Mouse (Mus musculus): ENCODE data around the gene Syde2. TPM values are rescaled to one million over a fixed set of nuclear protein-coding genes. Genes with fewer than 3 reads are reported as not detected.
"Not testable (repeated sequence)": the region's sequence is repeated elsewhere in the genome, so short reads cannot be mapped to it uniquely, and the experiment has no call there.

Gene Syde2
- polyA plus RNA-seq, 1 experiment from 2014 or later = not detected

- 83% methylated on average over 1 of the region's 2 CpGs for WGBS (ENCODE audit: missing documents)
- Histone ChIP-seq H3K36me3 (ENCODE audit: inconsistent target) (no peaks in the 10 kb centered on the region), H3K4me3 (ENCODE audit: inconsistent target) (no peak overlapping the region), H3K79me2 (ENCODE audit: inconsistent target) (no peaks in the 10 kb centered on the region), H3K27ac (no peak overlapping the region)
Observed at GRCm38 (mm10) chr3:145953411-145953810, 34.3 kb upstream of the Syde2 start.

GRCm38 (mm10) chr3:145959824-145960223, 27.8 kb upstream of the Syde2 start:
- Histone ChIP-seq H3K27ac (no peak overlapping the region), H3K4me3 (ENCODE audit: inconsistent target) (no peak overlapping the region), H3K36me3 (ENCODE audit: inconsistent target) (no peaks in the 10 kb centered on the region), H3K79me2 (ENCODE audit: inconsistent target) (no peaks in the 10 kb centered on the region)
- 100% methylated on average over 1 of the region's 1 CpGs for WGBS (ENCODE audit: missing documents)

- WGBS (ENCODE audit: missing documents) = 84% methylated on average over 9 of the region's 9 CpGs
- Histone ChIP-seq H3K27ac (no peak overlapping the region), H3K36me3 (ENCODE audit: inconsistent target) (no peaks in the 10 kb centered on the region), H3K79me2 (ENCODE audit: inconsistent target) (no peaks in the 10 kb centered on the region), H3K4me3 (ENCODE audit: inconsistent target) (no peak overlapping the region)
Observed at GRCm38 (mm10) chr3:145962411-145962810, 25.3 kb upstream of the Syde2 start.

DNA sequence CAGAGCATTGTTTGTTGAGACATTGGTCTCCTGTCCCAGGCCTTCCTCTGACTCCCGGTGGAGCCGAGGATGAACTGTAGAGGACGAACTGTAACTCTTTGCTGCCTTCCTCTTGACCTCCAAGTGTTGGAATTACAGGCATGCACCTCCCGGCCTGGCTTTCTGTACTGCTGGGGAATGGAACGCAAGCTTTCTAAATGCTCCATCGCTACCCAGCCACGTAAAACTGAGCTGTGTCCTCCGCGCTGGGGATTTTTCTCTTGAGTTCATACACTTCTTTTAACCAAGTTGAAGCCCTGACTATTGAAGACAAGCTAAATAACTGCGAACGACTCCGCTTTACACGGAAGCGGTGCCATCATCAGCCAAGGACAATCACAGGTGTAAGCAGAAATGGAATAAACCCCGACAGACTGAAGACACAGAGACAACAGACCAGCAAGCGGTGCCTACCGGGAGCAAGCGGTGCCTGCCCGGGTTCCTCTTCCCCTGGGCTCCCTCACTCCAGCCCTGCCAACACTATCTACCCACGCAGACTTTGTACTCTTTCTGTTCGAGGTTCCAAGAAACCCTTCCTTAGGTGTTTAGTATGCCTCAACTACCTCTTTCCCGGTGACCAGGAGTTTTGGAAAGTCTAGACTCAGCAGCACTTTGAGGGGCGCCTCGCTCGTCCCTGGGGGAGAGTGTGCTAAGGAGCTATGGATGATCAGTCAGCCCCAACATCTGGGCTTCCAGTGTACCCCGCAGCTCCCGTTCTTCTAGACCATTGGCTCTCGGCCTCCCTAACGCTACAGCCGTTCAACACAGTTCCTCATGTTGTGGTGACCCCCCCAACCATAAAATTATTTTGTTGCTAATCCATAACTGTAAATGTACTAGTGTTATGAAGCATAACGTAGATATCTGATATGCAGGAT, 24.3 kb upstream of the Syde2 start:
- WGBS (ENCODE audit: missing documents) = 39% methylated on average over 30 of the region's 31 CpGs

DNA sequence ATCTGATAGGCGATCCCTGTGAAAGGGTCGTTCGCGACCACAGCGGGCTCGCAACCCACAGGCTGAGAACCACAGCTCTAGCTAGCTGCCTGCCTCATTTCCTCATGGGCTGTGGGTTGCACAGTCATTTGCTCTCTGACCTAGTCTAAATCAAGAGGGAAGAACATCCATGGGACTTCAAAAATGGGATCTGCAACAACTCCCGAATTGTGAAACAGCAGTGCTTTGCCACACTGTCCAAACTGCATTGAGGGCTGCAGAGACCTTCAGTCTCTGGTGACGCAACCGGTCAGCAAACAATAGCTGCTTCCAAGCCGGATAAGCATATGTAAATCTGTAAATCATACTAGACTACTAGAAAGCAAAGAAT, 23.7 kb upstream of the Syde2 start:
- 8% methylated on average over 10 of the region's 10 CpGs for WGBS (ENCODE audit: missing documents)
- Histone ChIP-seq H3K36me3 (ENCODE audit: inconsistent target) (no peaks in the 10 kb centered on the region), H3K27ac (0 out of 2 replicates have a peak overlapping the region, but pooled peaks have one; percentile 1), H3K79me2 (ENCODE audit: inconsistent target) (no peaks in the 10 kb centered on the region), H3K4me3 (ENCODE audit: inconsistent target) (no peak overlapping the region)

More for the DNA sequence above, 24.3 kb upstream of the Syde2 start:
- no peaks in the 10 kb centered on the region for H3K79me2 ChIP-seq (ENCODE audit: inconsistent target)
- no peak overlapping the region for H3K4me3 ChIP-seq (ENCODE audit: inconsistent target)
- 0 out of 2 replicates have a peak overlapping the region, but pooled peaks have one; percentile 1 for H3K27ac ChIP-seq
- no peaks in the 10 kb centered on the region for H3K36me3 ChIP-seq (ENCODE audit: inconsistent target)

DNA sequence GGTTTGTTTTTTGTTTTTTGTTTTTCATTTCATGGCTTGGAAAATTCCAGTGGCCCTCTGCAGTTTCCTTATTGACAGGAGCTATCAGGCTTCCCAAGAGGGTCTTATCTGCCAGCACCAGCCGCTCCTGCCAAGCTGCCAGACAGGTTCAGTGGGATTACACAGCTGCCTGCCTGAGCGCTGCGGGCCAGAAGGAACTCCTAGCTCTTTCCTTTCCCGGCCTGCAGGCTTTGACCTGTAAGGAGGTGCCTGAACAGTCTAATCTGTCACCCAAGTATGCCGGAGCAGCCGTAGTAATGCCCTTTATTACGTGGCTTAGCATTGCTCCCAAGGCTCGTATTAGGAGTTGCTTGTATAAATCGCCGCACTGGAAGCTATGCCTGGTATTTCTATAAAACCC, 23.2 kb upstream of the Syde2 start:
- Histone ChIP-seq H3K79me2 (ENCODE audit: inconsistent target) (no peaks in the 10 kb centered on the region), H3K27ac (0 out of 2 replicates have a peak overlapping the region, but pooled peaks have one; percentile 1), H3K36me3 (ENCODE audit: inconsistent target) (no peaks in the 10 kb centered on the region), H3K4me3 (ENCODE audit: inconsistent target) (no peak overlapping the region)
- WGBS (ENCODE audit: missing documents) = 76% methylated on average over 10 of the region's 10 CpGs

DNA sequence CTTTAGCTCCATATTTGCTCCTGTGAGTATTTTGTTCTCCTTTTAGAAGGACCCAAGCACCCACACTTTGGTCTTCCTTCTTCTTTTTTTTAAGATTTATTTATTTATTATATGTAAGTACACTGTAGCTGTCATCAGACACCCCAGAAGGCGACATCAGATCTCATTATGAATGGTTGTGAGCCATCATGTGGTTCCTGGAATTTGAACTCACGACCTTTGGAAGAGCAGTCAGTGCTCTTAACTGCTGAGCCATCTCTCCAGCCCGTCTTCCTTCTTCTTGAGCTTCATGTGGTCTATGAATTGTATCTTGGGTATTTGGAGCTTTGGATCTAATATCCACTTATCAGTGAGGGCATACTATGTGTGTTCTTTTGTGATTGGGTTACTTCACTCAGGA, 22.1 kb upstream of the Syde2 start:
- not testable (repeated sequence) for H3K27ac ChIP-seq; H3K79me2 ChIP-seq (ENCODE audit: inconsistent target); H3K36me3 ChIP-seq (ENCODE audit: inconsistent target); H3K4me3 ChIP-seq (ENCODE audit: inconsistent target)
- WGBS (ENCODE audit: missing documents) = 94% methylated on average over 3 of the region's 3 CpGs

GRCm38 (mm10) chr3:145966806-145967205, 20.9 kb upstream of the Syde2 start:
- no peaks in the 10 kb centered on the region for H3K79me2 ChIP-seq (ENCODE audit: inconsistent target)
- 96% methylated on average over 5 of the region's 5 CpGs for WGBS (ENCODE audit: missing documents)
- no peak overlapping the region for H3K4me3 ChIP-seq (ENCODE audit: inconsistent target)

GRCm38 (mm10) chr3:145969031-145969501, 18.6 kb upstream of the Syde2 start:
- H3K79me2 ChIP-seq (ENCODE audit: inconsistent target) = no peaks in the 10 kb centered on the region
- H3K4me3 ChIP-seq (ENCODE audit: inconsistent target) = no peak overlapping the region
- no peak overlapping the region for H3K27ac ChIP-seq
- no peaks in the 10 kb centered on the region for H3K36me3 ChIP-seq (ENCODE audit: inconsistent target)
- WGBS (ENCODE audit: missing documents) = 26% methylated on average over 14 of the region's 14 CpGs

More at GRCm38 (mm10) chr3:145966806-145967205, 20.9 kb upstream of the Syde2 start:
- no peak overlapping the region for H3K27ac ChIP-seq
- no peaks in the 10 kb centered on the region for H3K36me3 ChIP-seq (ENCODE audit: inconsistent target)

DNA sequence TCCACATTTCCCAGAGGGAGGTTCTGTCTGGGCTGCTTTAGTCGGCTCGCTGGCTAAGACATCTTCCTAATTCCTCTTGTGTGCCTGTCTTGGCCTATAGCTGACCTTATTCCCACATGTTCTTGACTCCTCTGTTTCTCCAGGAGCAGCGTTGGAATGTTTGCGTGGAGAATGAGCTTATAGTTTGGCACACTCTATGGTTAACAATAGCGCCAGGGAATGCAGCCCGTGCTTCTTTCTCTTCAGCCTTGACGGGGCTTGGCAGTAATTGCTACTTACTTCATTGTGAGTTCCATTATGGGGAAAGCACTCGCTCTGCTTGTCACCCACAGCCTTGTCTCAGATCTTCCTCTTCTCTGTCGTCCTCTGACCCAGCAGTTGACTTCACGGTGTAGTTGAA, 16.2 kb upstream of the Syde2 start:
- H3K79me2 ChIP-seq (ENCODE audit: inconsistent target) = no peaks in the 10 kb centered on the region
- no peaks in the 10 kb centered on the region for H3K36me3 ChIP-seq (ENCODE audit: inconsistent target)
- H3K4me3 ChIP-seq (ENCODE audit: inconsistent target) = no peak overlapping the region
- no peak overlapping the region for H3K27ac ChIP-seq
- WGBS (ENCODE audit: missing documents) = 89% methylated on average over 10 of the region's 10 CpGs

DNA sequence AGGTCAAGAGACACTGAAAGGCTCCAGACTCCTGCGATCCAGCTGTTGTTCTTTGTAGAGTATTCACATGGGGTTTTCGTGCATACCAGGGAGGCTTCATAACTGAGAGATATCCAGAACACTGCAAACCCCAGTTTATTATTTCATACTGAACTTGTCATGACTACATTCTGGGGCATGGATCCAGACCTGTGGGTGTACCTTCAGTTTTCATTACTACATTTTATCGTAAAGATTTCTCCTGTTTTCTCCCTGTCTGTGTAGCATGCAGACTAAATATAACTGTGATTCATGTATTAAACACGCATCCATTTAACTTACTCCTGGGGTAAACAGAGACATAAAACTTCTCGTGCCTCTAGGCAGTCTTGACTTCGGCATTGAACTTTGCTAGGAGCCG, 12.7 kb upstream of the Syde2 start:
- Histone ChIP-seq H3K36me3 (ENCODE audit: inconsistent target) (no peaks in the 10 kb centered on the region), H3K79me2 (ENCODE audit: inconsistent target) (no peaks in the 10 kb centered on the region), H3K27ac (no peak overlapping the region), H3K4me3 (ENCODE audit: inconsistent target) (no peak overlapping the region)
- WGBS (ENCODE audit: missing documents) = 93% methylated on average over 7 of the region's 7 CpGs

DNA sequence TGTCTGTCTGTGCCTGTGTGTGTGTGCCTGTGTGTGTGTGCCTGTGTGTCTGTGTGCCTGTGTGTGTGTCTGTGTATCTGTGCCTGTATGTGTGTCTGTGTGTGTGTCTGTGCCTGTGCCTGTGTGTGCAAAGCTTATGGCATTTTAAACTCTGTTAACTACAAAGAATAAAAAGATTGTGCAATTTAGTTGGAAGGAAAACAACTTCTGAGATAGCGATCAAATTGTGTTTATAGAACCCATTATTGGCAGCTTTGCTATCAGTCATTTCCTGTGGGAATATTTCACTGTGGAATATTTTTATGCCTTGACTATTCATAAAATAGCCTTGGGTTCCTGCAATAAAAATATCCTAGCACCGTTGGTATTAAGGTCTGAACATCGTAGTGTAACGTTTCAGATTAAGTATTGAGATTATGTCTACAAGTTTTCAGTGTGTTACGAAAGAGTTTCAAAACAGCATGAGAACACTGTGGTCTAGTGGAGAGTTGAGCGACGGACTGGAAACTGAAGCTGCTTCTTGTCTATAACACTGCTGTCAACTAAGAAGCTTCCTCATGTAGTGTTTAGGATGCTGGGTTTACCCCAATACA, 2.2 kb upstream of the Syde2 start:
- Histone ChIP-seq H3K27ac (no peak overlapping the region), H3K79me2 (ENCODE audit: inconsistent target) (no peaks in the 10 kb centered on the region), H3K36me3 (ENCODE audit: inconsistent target) (no peaks in the 10 kb centered on the region), H3K4me3 (ENCODE audit: inconsistent target) (no peak overlapping the region)
- WGBS (ENCODE audit: missing documents) = 31% methylated on average over 7 of the region's 7 CpGs

DNA sequence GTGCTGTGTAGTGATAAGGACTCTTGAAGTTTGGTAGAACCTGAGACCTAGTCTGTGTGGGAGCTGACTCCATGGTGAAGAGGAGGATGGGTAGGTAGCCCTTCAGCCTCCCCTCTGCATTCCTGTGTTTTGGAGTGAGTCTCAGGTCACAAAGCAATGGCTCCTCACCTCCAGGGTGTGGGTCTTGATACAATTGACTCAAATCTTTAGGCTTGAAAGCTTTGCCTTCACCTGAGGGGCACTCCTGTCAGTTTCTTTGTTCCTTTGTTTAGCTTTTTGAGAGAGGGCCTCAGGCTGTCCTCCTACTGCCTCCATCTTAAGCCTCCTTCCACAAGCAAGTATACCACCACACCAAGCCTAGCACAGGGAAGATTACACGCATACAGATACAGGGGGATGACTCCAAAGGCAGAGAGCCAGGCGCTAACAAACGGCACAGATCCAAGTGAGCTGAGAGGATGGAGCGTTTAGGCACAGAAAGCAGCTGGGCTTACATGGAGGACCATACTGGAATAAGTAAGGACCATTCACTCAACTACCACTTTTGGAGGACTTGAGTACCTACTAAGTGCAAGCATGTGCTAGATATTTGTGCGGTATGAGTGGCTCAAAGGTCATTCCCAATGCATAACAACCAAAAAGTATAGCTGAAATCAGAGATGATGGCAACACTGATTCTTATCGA, 1.2 kb upstream of the Syde2 start:
- Histone ChIP-seq H3K27ac (no peak overlapping the region), H3K36me3 (ENCODE audit: inconsistent target) (no peaks in the 10 kb centered on the region), H3K79me2 (ENCODE audit: inconsistent target) (no peaks in the 10 kb centered on the region), H3K4me3 (ENCODE audit: inconsistent target) (no peak overlapping the region)
- 90% methylated on average over 6 of the region's 6 CpGs for WGBS (ENCODE audit: missing documents)

DNA sequence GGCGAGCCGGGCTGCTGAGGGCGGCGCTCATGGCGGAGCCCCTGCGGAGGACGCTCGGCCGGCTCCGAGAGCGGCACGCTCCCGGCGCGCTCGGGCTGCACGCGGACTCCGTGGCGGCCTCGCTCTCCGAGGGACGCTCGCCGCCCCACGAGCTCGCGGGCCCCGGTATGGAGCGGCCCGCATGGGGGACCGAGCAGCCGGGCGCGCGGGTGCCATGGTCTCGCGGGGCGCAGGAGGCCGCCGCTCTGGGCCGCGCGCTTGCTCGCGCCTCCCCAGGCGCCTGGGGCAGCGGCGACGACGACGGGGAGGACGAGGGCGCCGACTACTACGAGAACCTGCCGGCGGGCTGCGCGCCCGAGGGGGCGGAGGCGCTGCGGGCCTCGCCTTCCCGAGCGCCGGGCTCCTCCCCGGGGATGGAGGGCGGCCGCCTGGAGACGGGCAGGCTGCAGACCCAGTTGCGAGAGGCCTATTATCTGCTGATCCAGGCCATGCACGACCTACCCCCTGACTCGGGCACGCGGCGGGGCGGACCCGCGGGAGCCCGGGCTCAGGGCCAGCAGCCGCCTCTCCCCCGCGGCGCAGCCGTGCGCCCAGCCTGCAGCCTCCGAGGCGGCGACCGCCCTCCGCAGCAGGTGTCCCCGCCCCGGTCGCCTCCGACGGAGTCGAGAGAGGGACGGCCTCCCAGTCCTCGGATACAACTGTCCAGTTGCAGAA, 457 bp downstream of the Syde2 start:
- Histone ChIP-seq H3K27ac (no peak overlapping the region), H3K79me2 (ENCODE audit: inconsistent target) (no peaks in the 10 kb centered on the region), H3K36me3 (ENCODE audit: inconsistent target) (no peaks in the 10 kb centered on the region), H3K4me3 (ENCODE audit: inconsistent target) (no peak overlapping the region)
- 3% methylated on average over 96 of the region's 101 CpGs for whole genome bisulfite sequencing (ENCODE audit: missing documents)
